In the genomic region with DNA sequence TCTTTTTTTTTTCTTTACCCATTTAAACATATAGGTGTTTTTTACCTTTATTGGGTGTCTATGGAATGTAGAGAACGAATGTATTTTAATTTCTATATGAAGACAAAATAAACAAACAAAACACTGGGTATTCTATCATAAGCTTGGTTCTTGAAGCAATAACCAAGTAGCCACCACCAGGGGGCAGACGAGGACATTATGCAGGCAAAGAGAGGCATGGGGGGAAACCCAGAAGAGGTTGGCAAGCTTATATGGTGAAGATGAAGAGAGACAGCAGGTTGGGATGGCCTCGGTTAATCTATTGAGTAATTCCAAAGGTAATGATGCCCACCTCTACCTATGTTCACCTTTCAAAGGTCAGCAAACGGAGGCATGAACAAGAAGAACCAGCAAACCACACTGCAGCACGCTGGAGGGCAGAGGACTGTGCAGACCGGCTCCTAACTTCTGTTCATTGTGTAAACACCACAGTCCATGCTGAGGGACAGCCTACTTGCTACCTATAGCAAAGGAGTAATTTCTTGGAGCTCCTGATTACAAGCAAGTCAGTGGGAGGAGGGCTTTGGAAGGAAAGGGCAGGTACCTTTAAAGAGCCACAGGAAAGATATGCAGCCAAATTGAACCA, we compare ENCODE assay signal across 9 mouse cellular contexts. TPM values are rescaled to one million over a fixed set of nuclear protein-coding genes. Genes with fewer than 3 reads are reported as not detected.
A peak's percentile ranks its signal among the peaks of the same experiment; 100 is the strongest.
DNase-seq lines count a peak whose midpoint lies in the region; ATAC-seq lines count a peak whose summit lies in the region.
"Had no signal": no experiment of that assay in that cellular context is flagged by ENCODE, and none has a peak within 500 bp of the region (broad histone marks: within the 10 kb centered on the region; RNA-seq: fewer than 3 reads in every experiment).

No protein-coding gene starts in this region.

- H3K27ac ChIP-seq in intestine, embryonic 14.5 days (ENCODE audit: low read depth): no peak overlapping the region
- no peak overlapping the region for H3K27ac ChIP-seq in intestine, embryonic 16.5 days (ENCODE audit: low read length)
- H3K27ac ChIP-seq in forebrain, embryonic 14.5 days (ENCODE audit: low read depth, low read length): no peak overlapping the region
- H3K27ac ChIP-seq in limb, embryonic 10.5 days: no peak overlapping the region
- H3K27ac ChIP-seq: stomach, embryonic 15.5 days had no signal

- H3K9ac ChIP-seq in intestine, embryonic 14.5 days (ENCODE audit: low read length): no peak overlapping the region
- no peak overlapping the region for H3K9ac ChIP-seq in intestine, embryonic 16.5 days (ENCODE audit: low read depth, low read length)
- no peak overlapping the region for H3K9ac ChIP-seq in forebrain, embryonic 14.5 days (ENCODE audit: low read length)
- H3K9ac ChIP-seq: stomach, embryonic 15.5 days had no signal

- no peak overlapping the region for H3K4me3 ChIP-seq in intestine, embryonic 14.5 days (ENCODE audit: low read depth, low read length)
- no peak overlapping the region for H3K4me3 ChIP-seq in intestine, embryonic 16.5 days (ENCODE audit: low read length)
- no peak overlapping the region for H3K4me3 ChIP-seq in forebrain, embryonic 14.5 days (ENCODE audit: low read depth, low read length)
- H3K4me3 ChIP-seq in limb, embryonic 10.5 days: no peak overlapping the region
- H3K4me3 ChIP-seq: stomach, embryonic 15.5 days had no signal

- H3K27me3 ChIP-seq in intestine, embryonic 14.5 days (replicated peaks; ENCODE audit: control insufficient read depth, insufficient read depth, low read length): no peaks in the 10 kb centered on the region
- H3K27me3 ChIP-seq in intestine, embryonic 16.5 days (replicated peaks; ENCODE audit: control insufficient read depth, insufficient read depth, low read length): no peaks in the 10 kb centered on the region
- H3K27me3 ChIP-seq in forebrain, embryonic 14.5 days (replicated peaks; ENCODE audit: control insufficient read depth, insufficient read depth, low read length): no peaks in the 10 kb centered on the region
- H3K27me3 ChIP-seq in limb, embryonic 10.5 days (ENCODE audit: low read depth, poor library complexity, severe bottlenecking): peaks cover 16% of the 10 kb centered on the region; the same call in 1 of the 2 replicates
- H3K27me3 ChIP-seq: stomach, embryonic 15.5 days had no signal

- H3K9me3 ChIP-seq in intestine, embryonic 14.5 days (ENCODE audit: control insufficient read depth, low read length): no peaks in the 10 kb centered on the region
- H3K9me3 ChIP-seq in intestine, embryonic 16.5 days (ENCODE audit: control insufficient read depth, low read length): no peaks in the 10 kb centered on the region
- no peaks in the 10 kb centered on the region for H3K9me3 ChIP-seq in forebrain, embryonic 14.5 days (replicated peaks; ENCODE audit: control insufficient read depth, low read length)
- H3K9me3 ChIP-seq in limb, embryonic 10.5 days (replicated peaks): no peaks in the 10 kb centered on the region
- H3K9me3 ChIP-seq: stomach, embryonic 15.5 days had no signal

- H3K4me1 ChIP-seq in intestine, embryonic 14.5 days (replicated peaks; ENCODE audit: control insufficient read depth, insufficient read depth, low read length): peaks cover 7% of the 10 kb centered on the region; the same call in 1 of the 2 replicates
- H3K4me1 ChIP-seq in intestine, embryonic 16.5 days (ENCODE audit: control insufficient read depth, insufficient read depth, low read length): no peaks in the 10 kb centered on the region
- no peaks in the 10 kb centered on the region for H3K4me1 ChIP-seq in forebrain, embryonic 14.5 days (ENCODE audit: control insufficient read depth, insufficient read depth, low read length)
- H3K4me1 ChIP-seq in limb, embryonic 10.5 days: peaks cover 4% of the 10 kb centered on the region; the same call in 1 of the 2 replicates

- H3K36me3 ChIP-seq in intestine, embryonic 14.5 days (ENCODE audit: control insufficient read depth, insufficient read depth, low read length): no peaks in the 10 kb centered on the region
- no peaks in the 10 kb centered on the region for H3K36me3 ChIP-seq in intestine, embryonic 16.5 days (ENCODE audit: control insufficient read depth, insufficient read depth, low read length)
- H3K36me3 ChIP-seq in forebrain, embryonic 14.5 days (ENCODE audit: control insufficient read depth, insufficient read depth, low read length): no peaks in the 10 kb centered on the region
- no peaks in the 10 kb centered on the region for H3K36me3 ChIP-seq in limb, embryonic 10.5 days
- H3K36me3 ChIP-seq: stomach, embryonic 15.5 days had no signal

- WGBS in intestine, embryonic 14.5 days: 27% methylated on average over 6 of the region's 6 CpGs
- 34% methylated on average over 6 of the region's 6 CpGs for whole genome bisulfite sequencing in intestine, embryonic 16.5 days
- 45% methylated on average over 6 of the region's 6 CpGs for WGBS in forebrain, embryonic 14.5 days
- WGBS in limb, embryonic 10.5 days: 46% methylated on average over 6 of the region's 6 CpGs

- no peak for ATAC-seq in intestine, embryonic 14.5 days (replicated peaks; ENCODE audit: low FRiP score, low TSS enrichment, low read depth)
- no peak for ATAC-seq in intestine, embryonic 16.5 days
- peak; percentile 50; the same call in 1 of the 2 replicates for ATAC-seq in forebrain, embryonic 14.5 days
- ATAC-seq in inflammation-experienced regulatory T-cells, adult 6 months: peak; percentile 46
- peak; percentile 56 for ATAC-seq in monocyte, adult 5-6 weeks (replicated peaks; ENCODE audit: insufficient number of reproducible peaks, low FRiP score, low TSS enrichment, poor library complexity, severe bottlenecking)

- DNase-seq in intestine, embryonic 14.5 days (ENCODE audit: low spot score): peak; percentile 88
- DNase-seq in c-Kit-positive CD71-positive TER-119-positive erythroid progenitor cells, embryonic 14.5 days (ENCODE audit: low spot score): peak; percentile 62
- peak; percentile 85 for DNase-seq in forebrain, embryonic 14.5 days (ENCODE audit: low spot score)
- peak; percentile 83 for DNase-seq in limb, embryonic 10.5 days (ENCODE audit: low spot score)
- DNase-seq in spleen, postnatal 4 days (ENCODE audit: low spot score in 2 of 2): peak; percentile 62 to 87

- H3K4me2 ChIP-seq in intestine, embryonic 14.5 days (ENCODE audit: low read length): no peak overlapping the region
- no peak overlapping the region for H3K4me2 ChIP-seq in intestine, embryonic 16.5 days (ENCODE audit: low read depth, low read length)
- H3K4me2 ChIP-seq in forebrain, embryonic 14.5 days (ENCODE audit: low read length): no peak overlapping the region
- H3K4me2 ChIP-seq: stomach, embryonic 15.5 days had no signal

RNA-seq across cellular contexts. Expression of gene Pkd1l1, which starts 10.3 kb away (rescaled TPM):
- polyA plus RNA-seq in intestine, embryonic 14.5 days (2014; fragmentation: Nextera tagmentation; extraction: Ambion mirVana): 0.05 and 0.15 TPM in 2 replicates
- 0.05 and 0.07 TPM in 2 replicates for polyA plus RNA-seq in intestine, embryonic 16.5 days (2015; fragmentation: Nextera tagmentation; extraction: Ambion mirVana)
- polyA plus RNA-seq in forebrain, embryonic 14.5 days (2014; fragmentation: Nextera tagmentation; extraction: Ambion mirVana): 0.08 and 0.14 TPM in 2 replicates
- under 1 TPM in 1 of 3 experiments, not detected in 2; 0.08 TPM for polyA plus RNA-seq in inflammation-experienced regulatory T-cells, adult 6 months (2017; shearing (Covaris generic))
- polyA plus RNA-seq in limb, embryonic 10.5 days (2016; fragmentation: Nextera tagmentation; extraction: Ambion mirVana): not detected in 2 replicates
- not detected in 3 replicates for total RNA-seq in monocyte, adult 5-6 weeks (2017)

RNA-seq across cellular contexts. Expression of gene Hus1, which starts 27.6 kb away (rescaled TPM):
- 16.9 and 17.9 TPM in 2 replicates for polyA plus RNA-seq in intestine, embryonic 14.5 days (2014; fragmentation: Nextera tagmentation; extraction: Ambion mirVana)
- 10.9 and 11.2 TPM in 2 replicates for polyA plus RNA-seq in intestine, embryonic 16.5 days (2015; fragmentation: Nextera tagmentation; extraction: Ambion mirVana)
- polyA plus RNA-seq in forebrain, embryonic 14.5 days (2014; fragmentation: Nextera tagmentation; extraction: Ambion mirVana): 9.8 and 11.6 TPM in 2 replicates
- 1 to 10 TPM; 5.5 to 6.8 (median 6.2) TPM for polyA plus RNA-seq in inflammation-experienced regulatory T-cells, adult 6 months (2017; shearing (Covaris generic))
- 22.6 and 25.3 TPM in 2 replicates for polyA plus RNA-seq in limb, embryonic 10.5 days (2016; fragmentation: Nextera tagmentation; extraction: Ambion mirVana)
- 3.9 to 10.8 TPM (median 9.6 TPM) in 3 replicates for total RNA-seq in monocyte, adult 5-6 weeks (2017)

Comparison
In these comparisons a context has a peak if more than half of its experiments do, and no peak if none do; other contexts are left out.
1. ATAC-seq: peak in forebrain, embryonic 14.5 days (single experiment), inflammation-experienced regulatory T-cells, adult 6 months (single experiment) and monocyte, adult 5-6 weeks (single experiment); none in intestine, embryonic 14.5 days (single experiment) and intestine, embryonic 16.5 days (single experiment).
2. Peak in every context shown above with its lines, with median percentiles within 50 percentile points of each other: DNase-seq.